Mouse (Mus musculus) hindbrain, embryonic 15.5 days (tissue): Measurements from ENCODE around the gene Dclk1. TPM values are rescaled to one million over a fixed set of nuclear protein-coding genes. Genes with fewer than 3 reads are reported as not detected.

ENCODE experiments used
- ATAC-seq: fragments of 200-750 bp; cut with Nextera tagmentation; 2 replicates; pipeline ENCODE4 v1.8.0; 2017; ENCODE audit warnings: low read depth, moderate number of reproducible peaks, moderate TSS enrichment; ENCODE audit not compliant: low FRiP score
- H3K27ac ChIP-seq: fragments of 300-500 bp; sonication (generic); replicated peaks from 2 replicates; pipeline ENCODE4 v1.5.1; 2015; ENCODE audit warnings: mild to moderate bottlenecking, inconsistent platforms
- H3K27me3 ChIP-seq: fragments of 300-500 bp; sonication (generic); 2 replicates; pipeline ENCODE4 v1.6.1; 2015; ENCODE audit warnings: control low read depth, inconsistent platforms
- H3K36me3 ChIP-seq: fragments of 300-500 bp; sonication (generic); 2 replicates; pipeline ENCODE4 v1.6.1; 2015; ENCODE audit warnings: control low read depth, inconsistent platforms
- H3K4me1 ChIP-seq: fragments of 300-500 bp; sonication (generic); replicated peaks from 2 replicates; pipeline ENCODE4 v1.6.1; 2015; ENCODE audit warnings: control low read depth, inconsistent platforms
- H3K4me2 ChIP-seq: fragments of 300-500 bp; sonication (generic); 2 replicates; pipeline ENCODE4 v1.6.1; 2015; ENCODE audit warnings: moderate library complexity, mild to moderate bottlenecking, inconsistent platforms
- H3K4me3 ChIP-seq: fragments of 300-500 bp; sonication (generic); 2 replicates; pipeline ENCODE4 v1.5.1; 2015; ENCODE audit warnings: mild to moderate bottlenecking, inconsistent platforms
- H3K9ac ChIP-seq: fragments of 300-500 bp; sonication (generic); 2 replicates; pipeline ENCODE4 v1.6.1; 2015; ENCODE audit warnings: inconsistent platforms
- H3K9me3 ChIP-seq: fragments of 300-500 bp; sonication (generic); 2 replicates; pipeline ENCODE4 v1.6.1; 2016; ENCODE audit warnings: control low read depth, inconsistent platforms
- WGBS: fragments of 180-500 bp; shearing (Covaris S2); methylation state at CpG from one replicate; pipeline ENCODE4 v1.1.7; 2015; 5-methylcytosine and 5-hydroxymethylcytosine counted together
- polyA plus RNA-seq: library from polyadenylated mRNA; unstranded; fragments of >200 nt; fragmentation: Nextera tagmentation; extraction: Ambion mirVana; gene quantifications from 2 replicates; pipeline ENCODE4 v1.2.1, GENCODE M21; 2015

The Dclk1 gene
- polyA plus RNA-seq, 1 experiment from 2014 or later = 266 TPM

DNA sequence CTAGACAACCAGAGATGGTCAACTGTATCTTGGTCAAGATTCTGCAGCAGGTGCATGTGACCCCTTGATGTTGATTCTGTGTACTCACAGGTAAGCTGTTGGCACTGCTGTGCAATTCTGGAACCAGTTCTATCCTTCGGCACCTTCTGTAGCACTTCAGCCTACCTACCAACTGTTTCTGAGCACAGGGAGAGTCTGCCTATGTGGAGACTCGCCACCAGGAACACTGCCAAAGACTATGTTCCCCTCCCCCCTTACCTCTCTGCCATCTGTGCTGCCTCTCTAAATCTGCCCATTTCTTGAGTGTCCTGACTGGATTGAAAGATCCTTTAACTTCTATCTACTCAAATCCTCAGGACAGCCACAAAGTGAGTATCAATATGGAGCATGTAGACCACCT, 201.6 kb downstream of the Dclk1 start:
- Histone ChIP-seq H3K27ac (no peak overlapping the region), H3K27me3 (no peaks in the 10 kb centered on the region), H3K4me1 (peaks cover 26% of the 10 kb centered on the region), H3K4me3 (no peak overlapping the region), H3K4me2 (no peak overlapping the region), H3K9ac (no peak overlapping the region), H3K36me3 (no peaks in the 10 kb centered on the region), H3K9me3 (no peaks in the 10 kb centered on the region)
- ATAC-seq = no peak
- 82% methylated on average over 2 of the region's 2 CpGs for WGBS

DNA sequence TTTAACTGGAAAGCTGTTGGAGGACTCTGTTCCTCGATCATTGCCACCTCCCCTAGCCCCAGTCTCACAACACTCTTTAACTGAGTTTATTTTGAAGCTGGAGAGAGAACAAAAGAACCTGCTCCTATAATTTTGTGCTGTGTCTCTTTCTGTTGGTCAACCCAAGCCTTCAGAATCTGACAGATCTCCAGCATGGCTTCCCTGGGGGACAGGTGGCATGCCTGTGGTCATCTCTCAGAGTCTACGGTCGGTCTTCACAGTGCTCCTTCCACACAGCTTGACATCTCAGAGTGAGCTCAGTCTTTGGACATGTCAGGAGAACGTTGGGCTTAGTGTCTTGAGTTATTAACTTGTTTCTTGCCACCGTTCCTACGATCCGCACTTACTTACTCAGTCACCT, 204.5 kb downstream of the Dclk1 start:
- Histone ChIP-seq H3K4me2 (no peak overlapping the region), H3K27me3 (no peaks in the 10 kb centered on the region), H3K27ac (no peak overlapping the region), H3K9me3 (no peaks in the 10 kb centered on the region), H3K4me1 (peaks cover 7% of the 10 kb centered on the region; the same call in 1 of the 2 replicates), H3K36me3 (peaks cover 3% of the 10 kb centered on the region; the same call in 1 of the 2 replicates), H3K9ac (no peak overlapping the region), H3K4me3 (no peak overlapping the region)
- whole genome bisulfite sequencing = 88% methylated on average over 7 of the region's 7 CpGs
- no peak for ATAC-seq

DNA sequence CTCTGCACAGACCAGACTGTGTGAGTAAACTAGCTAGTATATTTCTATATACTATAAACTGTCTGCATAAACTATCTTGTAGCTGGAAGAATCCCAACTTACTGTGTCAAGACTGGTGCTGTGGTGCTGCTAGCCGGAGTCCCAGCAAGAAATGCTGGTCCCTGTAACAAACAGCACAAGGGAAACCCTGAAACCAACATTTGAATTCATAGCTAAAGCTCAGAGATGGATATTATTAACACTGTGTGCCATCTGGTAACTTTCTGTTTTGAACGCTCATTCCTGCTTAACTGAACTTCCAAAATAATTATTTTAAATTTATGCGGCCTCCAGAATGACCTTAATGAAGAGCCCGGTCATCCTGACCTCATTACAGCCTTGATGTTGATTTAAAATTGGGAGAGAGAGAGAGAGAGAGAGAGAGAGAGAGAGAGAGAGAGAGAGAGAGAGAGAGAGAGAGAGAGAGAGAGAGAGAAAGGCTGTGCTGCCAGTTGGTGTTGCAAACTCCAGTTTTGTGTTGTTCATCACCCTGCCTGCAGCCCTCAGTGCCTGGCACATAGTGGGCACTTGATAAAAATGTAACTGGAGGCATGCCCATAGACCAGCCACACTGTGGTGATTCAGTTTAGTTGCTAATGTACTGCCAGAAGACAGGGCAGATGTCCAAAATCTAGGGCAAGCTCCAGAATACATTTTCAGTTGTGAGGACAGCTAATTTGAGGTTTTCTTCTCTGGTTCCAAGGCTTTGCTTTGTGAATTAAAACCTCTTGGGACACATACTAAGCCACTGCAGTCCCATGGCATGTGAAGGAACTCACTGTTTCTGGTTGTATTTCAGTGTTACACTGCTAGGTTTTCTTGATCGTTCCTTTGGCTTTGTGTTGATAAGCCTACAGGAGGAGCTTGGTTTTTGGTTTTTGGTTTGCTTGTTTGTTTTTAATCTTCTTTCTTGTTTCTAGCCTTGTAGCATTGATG, 205.6 kb downstream of the Dclk1 start:
- Histone ChIP-seq H3K9ac (no peak overlapping the region), H3K4me2 (no peak overlapping the region), H3K9me3 (no peaks in the 10 kb centered on the region), H3K36me3 (peaks cover 11% of the 10 kb centered on the region; the same call in 1 of the 2 replicates), H3K4me3 (no peak overlapping the region), H3K27ac (peak overlapping the region; percentile 58), H3K4me1 (peaks cover 7% of the 10 kb centered on the region; the same call in 1 of the 2 replicates), H3K27me3 (no peaks in the 10 kb centered on the region)
- WGBS = 69% methylated on average over 5 of the region's 5 CpGs
- peak; percentile 78 for ATAC-seq

DNA sequence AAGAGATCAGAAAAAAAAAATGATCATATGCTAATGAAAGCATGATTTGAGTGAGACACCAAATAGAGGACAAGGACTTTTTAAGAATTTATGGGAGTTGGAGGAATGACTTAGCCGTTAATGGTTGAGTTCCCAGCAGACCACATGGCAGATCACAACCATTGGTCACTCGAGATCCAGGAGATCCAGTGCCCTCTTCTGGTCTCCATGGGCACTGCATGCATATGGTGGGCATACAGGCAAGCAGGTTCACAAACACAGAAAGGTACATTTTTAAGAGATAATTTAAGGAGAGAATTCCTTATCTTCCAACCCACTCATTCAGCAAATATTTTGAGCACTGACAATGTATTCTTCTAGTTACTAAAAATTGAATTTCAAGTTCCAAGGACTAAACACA, 207.0 kb downstream of the Dclk1 start:
- no peaks in the 10 kb centered on the region for H3K27me3 ChIP-seq
- H3K4me3 ChIP-seq = no peak overlapping the region
- no peak overlapping the region for H3K4me2 ChIP-seq
- H3K4me1 ChIP-seq = peaks cover 7% of the 10 kb centered on the region; the same call in 1 of the 2 replicates
- H3K36me3 ChIP-seq = peaks cover 12% of the 10 kb centered on the region; the same call in 1 of the 2 replicates
- 89% methylated on average over 2 of the region's 2 CpGs for WGBS
- ATAC-seq = no peak
- H3K27ac ChIP-seq = no peak overlapping the region
- no peak overlapping the region for H3K9ac ChIP-seq
- H3K9me3 ChIP-seq = no peaks in the 10 kb centered on the region

DNA sequence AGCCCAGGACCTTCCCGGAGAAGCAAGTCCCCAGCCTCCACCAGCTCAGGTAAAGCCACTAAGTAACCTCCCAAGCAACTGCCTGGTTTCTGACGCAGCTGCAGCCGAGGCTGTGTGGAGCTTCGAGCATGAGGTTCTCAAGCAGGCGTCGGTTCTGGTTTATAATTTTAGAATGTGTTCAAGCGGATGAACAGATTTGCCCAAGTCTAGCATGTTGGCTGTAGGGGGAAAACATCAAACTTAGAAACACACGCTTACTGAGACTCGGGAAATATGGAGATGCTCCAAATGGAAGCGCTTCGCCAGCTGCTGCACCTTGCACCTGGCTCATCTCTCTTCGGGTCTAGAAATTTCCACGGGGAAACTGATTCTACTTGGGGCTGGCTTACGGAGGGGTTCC, 208.9 kb downstream of the Dclk1 start:
- peaks cover 12% of the 10 kb centered on the region; the same call in 1 of the 2 replicates for H3K36me3 ChIP-seq
- no peak for ATAC-seq
- no peak overlapping the region for H3K9ac ChIP-seq
- peaks cover 11% of the 10 kb centered on the region; the same call in 1 of the 2 replicates for H3K4me1 ChIP-seq
- H3K4me3 ChIP-seq = no peak overlapping the region
- WGBS = 92% methylated on average over 14 of the region's 14 CpGs
- no peaks in the 10 kb centered on the region for H3K9me3 ChIP-seq
- no peak overlapping the region for H3K27ac ChIP-seq
- no peaks in the 10 kb centered on the region for H3K27me3 ChIP-seq
- no peak overlapping the region for H3K4me2 ChIP-seq

DNA sequence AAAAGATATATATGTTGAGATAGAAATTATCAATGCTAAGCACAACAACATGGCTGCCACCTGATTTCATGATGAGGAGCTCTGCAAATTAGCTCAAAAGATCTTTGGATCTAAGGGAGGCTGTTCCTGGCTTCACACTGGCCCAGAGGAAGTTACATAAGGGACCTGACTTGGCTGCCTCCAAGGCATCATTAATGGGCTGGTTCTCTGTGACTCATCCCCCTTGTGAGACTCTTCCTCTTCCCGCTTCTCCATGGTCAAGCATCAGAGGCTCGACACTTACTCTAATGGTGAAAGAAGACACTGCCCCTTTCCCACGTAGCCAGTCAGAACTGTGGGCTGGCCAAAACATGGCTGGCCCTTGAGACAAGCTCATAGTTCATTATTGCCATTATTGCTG, 209.7 kb downstream of the Dclk1 start:
- 89% methylated on average over 3 of the region's 3 CpGs for WGBS
- Histone ChIP-seq H3K27ac (no peak overlapping the region), H3K9ac (no peak overlapping the region), H3K9me3 (no peaks in the 10 kb centered on the region), H3K36me3 (peaks cover 12% of the 10 kb centered on the region; the same call in 1 of the 2 replicates), H3K4me2 (no peak overlapping the region), H3K4me3 (no peak overlapping the region), H3K4me1 (peaks cover 11% of the 10 kb centered on the region; the same call in 1 of the 2 replicates), H3K27me3 (no peaks in the 10 kb centered on the region)
- no peak for ATAC-seq

DNA sequence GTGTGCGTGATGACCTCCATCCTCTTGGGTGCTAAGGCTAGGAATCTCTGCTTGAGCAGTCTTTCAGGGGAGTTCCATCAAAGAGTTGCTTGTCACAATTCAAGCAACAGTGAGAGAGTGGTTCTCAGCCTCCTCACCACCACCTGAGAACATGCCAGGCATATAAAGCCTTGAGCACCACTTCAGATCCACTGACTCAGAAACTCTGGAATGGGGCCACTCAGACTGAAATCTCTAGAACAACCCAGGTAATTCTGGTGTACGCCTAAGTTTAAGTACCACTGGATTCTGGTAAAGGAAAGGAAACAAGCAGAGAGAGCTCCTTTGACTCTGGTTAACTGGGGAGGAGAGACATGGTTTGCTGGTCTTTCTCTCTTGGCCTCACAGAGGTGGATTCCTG, 210.3 kb downstream of the Dclk1 start:
- peaks cover 12% of the 10 kb centered on the region; the same call in 1 of the 2 replicates for H3K36me3 ChIP-seq
- H3K27me3 ChIP-seq = no peaks in the 10 kb centered on the region
- no peaks in the 10 kb centered on the region for H3K9me3 ChIP-seq
- no peak overlapping the region for H3K4me2 ChIP-seq
- 96% methylated on average over 2 of the region's 2 CpGs for WGBS
- H3K27ac ChIP-seq = no peak overlapping the region
- no peak overlapping the region for H3K4me3 ChIP-seq
- H3K4me1 ChIP-seq = peaks cover 6% of the 10 kb centered on the region; the same call in 1 of the 2 replicates
- no peak for ATAC-seq
- no peak overlapping the region for H3K9ac ChIP-seq

DNA sequence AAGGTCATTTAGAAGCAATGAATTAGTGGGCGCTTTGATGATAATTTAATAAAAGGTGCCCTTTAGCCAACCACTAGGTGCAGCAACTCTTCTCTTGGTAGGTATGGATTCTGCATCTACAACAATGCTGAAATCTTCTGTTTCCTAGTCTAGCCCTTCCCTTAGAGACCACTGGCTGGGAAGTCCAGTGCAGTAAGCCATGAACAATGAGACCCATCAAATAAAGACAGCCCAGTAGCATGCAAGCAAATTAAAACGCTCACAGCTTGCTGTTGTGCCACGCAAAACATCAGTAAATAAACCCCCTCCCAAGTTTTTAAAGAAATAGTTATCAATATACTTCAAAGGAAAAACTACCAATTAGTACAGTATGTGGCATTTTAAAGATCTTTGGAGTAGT, 218.9 kb downstream of the Dclk1 start:
- Histone ChIP-seq H3K9me3 (no peaks in the 10 kb centered on the region), H3K27ac (peak overlapping the region; percentile 83), H3K4me1 (peaks cover 25% of the 10 kb centered on the region), H3K9ac (no peak overlapping the region), H3K4me2 (peak overlapping the region; percentile 58), H3K27me3 (no peaks in the 10 kb centered on the region), H3K4me3 (no peak overlapping the region), H3K36me3 (peaks cover 14% of the 10 kb centered on the region)
- ATAC-seq = no peak
- 34% methylated on average over 3 of the region's 3 CpGs for WGBS

DNA sequence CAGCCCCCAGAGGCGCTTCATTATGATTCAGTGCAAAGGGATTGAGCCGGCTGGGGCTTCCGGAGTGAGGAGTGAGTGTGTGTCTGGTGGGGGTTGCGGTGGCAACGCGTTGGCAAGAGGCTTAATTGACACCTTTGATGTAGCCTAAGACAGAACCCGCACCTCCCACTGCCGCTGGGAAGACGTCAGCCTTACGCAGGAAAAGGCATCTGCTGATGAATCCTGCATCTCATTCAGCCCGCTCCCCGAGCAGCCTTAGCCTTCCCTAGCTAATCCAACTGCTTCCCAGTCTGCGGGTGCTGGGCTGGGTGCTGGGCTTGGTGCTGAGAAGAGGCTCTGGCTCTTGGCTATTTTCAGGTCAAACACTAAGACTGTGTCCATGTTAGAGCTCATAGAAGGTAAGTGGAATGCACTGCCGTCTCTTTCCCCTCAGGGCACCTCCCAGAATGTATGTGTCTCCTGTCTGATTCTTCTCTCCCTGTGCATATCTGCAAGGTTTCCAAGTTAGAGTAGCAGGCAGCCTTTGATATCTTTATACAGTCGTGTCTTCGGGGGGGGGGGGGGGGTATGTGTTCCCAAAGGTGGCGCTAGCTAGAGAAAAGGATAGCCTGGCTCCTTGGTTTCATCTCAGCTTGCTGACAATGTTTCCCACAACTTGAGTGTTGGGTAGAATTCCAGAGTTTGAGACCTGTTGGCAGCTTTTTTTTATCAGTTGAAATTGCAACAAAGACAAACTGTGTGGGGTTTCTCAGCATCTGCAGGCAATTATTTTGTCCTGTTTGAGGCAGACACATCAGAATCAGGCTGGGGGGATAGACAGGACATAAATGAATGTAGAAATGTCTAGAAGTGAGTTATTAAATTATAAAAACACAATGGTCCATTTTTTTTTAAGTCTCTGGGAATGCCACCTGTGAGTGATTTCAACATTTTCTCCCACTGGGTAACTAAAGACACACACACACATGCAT, 219.8 kb downstream of the Dclk1 start:
- no peaks in the 10 kb centered on the region for H3K9me3 ChIP-seq
- WGBS = under 1% methylated on average over 17 of the region's 17 CpGs
- no peaks in the 10 kb centered on the region for H3K27me3 ChIP-seq
- peaks cover 25% of the 10 kb centered on the region for H3K4me1 ChIP-seq
- peak overlapping the region; percentile 31 for H3K4me3 ChIP-seq
- H3K9ac ChIP-seq = peak overlapping the region; percentile 35
- H3K4me2 ChIP-seq = peak overlapping the region; percentile 58
- peak overlapping the region; percentile 83 for H3K27ac ChIP-seq
- peak; percentile 91 for ATAC-seq
- H3K36me3 ChIP-seq = peaks cover 14% of the 10 kb centered on the region

DNA sequence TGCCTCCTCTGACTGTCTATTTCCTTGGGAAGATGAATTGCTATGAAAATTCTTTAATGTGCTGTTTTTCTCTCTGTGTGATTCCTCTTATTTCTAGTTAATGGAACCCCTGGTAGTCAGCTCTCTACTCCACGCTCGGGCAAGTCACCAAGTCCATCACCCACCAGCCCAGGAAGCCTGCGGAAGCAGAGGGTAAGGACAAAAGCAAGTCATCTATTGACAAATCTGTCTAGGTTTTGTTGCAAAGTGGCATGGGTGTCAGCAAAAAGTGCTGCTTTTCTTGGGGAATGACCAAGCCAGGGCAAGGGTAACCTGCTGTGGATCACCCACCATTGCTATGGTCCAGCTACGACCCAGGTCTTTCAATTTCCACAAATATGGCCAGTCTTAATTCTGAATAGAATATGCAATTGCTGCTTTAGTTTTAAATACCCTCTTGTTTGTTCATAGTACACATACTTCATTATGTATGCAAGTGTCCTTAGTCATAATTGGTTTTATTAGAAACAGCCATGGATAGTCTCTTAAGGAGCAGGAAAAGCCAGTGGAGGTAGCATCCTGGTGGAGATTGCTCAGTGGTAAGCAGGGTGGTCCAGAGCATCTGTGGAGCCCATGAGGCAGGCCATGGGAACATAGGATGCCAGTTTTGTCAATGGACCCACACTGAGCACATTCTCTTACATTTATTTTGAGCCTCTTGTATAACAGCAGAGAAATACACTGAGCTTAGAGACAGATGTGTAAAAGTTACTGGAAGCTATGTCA, 220.9 kb downstream of the Dclk1 start:
- H3K4me1 ChIP-seq = peaks cover 25% of the 10 kb centered on the region
- H3K27ac ChIP-seq = 0 out of 2 replicates have a peak overlapping the region, but pooled peaks have one; percentile 28
- no peaks in the 10 kb centered on the region for H3K27me3 ChIP-seq
- H3K9ac ChIP-seq = no peak overlapping the region
- peak overlapping the region; percentile 9; the same call in 1 of the 2 replicates for H3K4me3 ChIP-seq
- no peaks in the 10 kb centered on the region for H3K9me3 ChIP-seq
- no peak for ATAC-seq
- 71% methylated on average over 4 of the region's 4 CpGs for WGBS
- H3K4me2 ChIP-seq = peak overlapping the region; percentile 33
- H3K36me3 ChIP-seq = peaks cover 14% of the 10 kb centered on the region

DNA sequence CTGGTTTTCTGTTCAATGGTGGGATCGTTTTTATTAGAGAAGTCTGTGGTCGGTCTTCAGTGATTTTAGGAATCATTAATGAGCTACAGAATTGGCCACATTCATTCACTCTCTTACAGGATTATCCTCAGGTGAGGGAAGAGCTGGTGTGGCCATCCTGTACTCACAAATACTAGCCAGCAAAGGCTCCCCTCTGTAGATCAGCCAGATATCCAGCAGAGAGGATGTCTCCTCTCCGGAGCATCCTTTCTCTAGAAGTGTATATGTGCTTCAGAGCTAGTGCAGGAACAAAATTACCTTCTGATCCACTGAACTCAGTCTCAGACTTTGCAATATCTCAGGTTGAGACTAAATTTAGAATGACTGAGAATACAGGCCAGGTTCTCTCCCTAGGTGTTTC, 222.1 kb downstream of the Dclk1 start:
- Histone ChIP-seq H3K9me3 (no peaks in the 10 kb centered on the region), H3K4me3 (no peak overlapping the region), H3K36me3 (peaks cover 12% of the 10 kb centered on the region), H3K9ac (no peak overlapping the region), H3K27ac (no peak overlapping the region), H3K4me1 (peaks cover 25% of the 10 kb centered on the region), H3K27me3 (no peaks in the 10 kb centered on the region), H3K4me2 (peak overlapping the region; percentile 33)
- ATAC-seq = no peak
- 67% methylated on average over 3 of the region's 3 CpGs for WGBS
